Mouse (Mus musculus): ENCODE measurements around the gene Btnl4. TPM values are rescaled to one million over a fixed set of nuclear protein-coding genes. Genes with fewer than 3 reads are reported as not detected.
"Not testable (repeated sequence)": the region's sequence is repeated elsewhere in the genome, so short reads cannot be mapped to it uniquely, and the experiment has no call there.

Btnl4 gene
- polyA plus RNA-seq, 1 experiment: not detected

DNA sequence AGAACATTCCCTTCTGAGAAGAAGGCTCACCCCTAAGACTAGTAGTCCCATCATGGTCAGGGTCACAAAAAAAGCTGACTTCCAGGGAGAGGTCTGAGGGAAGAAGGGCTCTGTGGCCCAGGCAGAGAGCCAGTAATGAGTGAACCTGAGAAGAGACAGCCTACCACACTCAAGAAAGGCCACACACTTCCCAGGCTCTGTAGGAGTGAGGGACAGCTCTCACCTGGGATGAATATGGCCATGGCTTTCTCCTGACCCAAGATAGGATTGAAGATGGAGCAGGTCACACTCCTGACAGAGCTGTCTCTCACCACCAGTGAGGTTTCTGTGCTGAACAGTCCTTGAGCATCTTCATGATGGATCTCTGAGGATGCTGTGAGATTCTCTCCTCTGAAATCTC, 15.7 kb upstream of the Btnl4 start:
- Histone ChIP-seq H3K4me1 (ENCODE audit: control insufficient read depth, insufficient read depth, low read length) (peaks cover 5% of the 10 kb centered on the region), H3K27ac (ENCODE audit: insufficient read depth, low read depth, low read length) (no peak overlapping the region), H3K4me3 (ENCODE audit: insufficient read depth, low read length) (no peak overlapping the region)
- TF ChIP-seq CTCF (IDR thresholded peaks at IDR 0.05; ENCODE audit: low read depth, low read length): no peak
- no peak for TF ChIP-seq POLR2A (IDR thresholded peaks at IDR 0.05; ENCODE audit: borderline replicate concordance, low read depth, low read length)

DNA sequence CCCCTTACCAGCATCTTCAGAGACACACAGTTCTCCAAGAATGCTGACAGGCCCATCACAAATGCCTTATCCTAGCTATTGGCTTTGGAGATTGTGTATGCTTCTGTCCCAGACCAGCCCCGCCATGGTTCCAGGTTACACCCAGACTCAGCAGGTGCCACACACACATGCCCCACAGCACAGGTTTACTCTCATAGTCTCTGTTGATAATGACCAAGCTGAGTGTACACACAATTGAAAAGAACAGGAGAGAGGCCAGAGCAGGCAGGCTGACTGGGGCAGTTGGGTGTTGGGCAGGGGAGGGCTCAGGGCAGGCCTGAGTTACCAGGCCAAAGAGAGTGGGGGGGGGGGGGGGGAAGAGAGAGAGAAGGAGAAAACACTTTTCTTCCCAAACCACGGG, 691 bp downstream of the Btnl4 start:
- H3K4me1 ChIP-seq (ENCODE audit: control insufficient read depth, insufficient read depth, low read length): no peaks in the 10 kb centered on the region
- TF ChIP-seq CTCF (IDR thresholded peaks at IDR 0.05; ENCODE audit: low read depth, low read length): no peak
- no peak for TF ChIP-seq POLR2A (IDR thresholded peaks at IDR 0.05; ENCODE audit: borderline replicate concordance, low read depth, low read length)
- H3K4me3 ChIP-seq (ENCODE audit: insufficient read depth, low read length): no peak overlapping the region
- no peak overlapping the region for H3K27ac ChIP-seq (ENCODE audit: insufficient read depth, low read depth, low read length)

DNA sequence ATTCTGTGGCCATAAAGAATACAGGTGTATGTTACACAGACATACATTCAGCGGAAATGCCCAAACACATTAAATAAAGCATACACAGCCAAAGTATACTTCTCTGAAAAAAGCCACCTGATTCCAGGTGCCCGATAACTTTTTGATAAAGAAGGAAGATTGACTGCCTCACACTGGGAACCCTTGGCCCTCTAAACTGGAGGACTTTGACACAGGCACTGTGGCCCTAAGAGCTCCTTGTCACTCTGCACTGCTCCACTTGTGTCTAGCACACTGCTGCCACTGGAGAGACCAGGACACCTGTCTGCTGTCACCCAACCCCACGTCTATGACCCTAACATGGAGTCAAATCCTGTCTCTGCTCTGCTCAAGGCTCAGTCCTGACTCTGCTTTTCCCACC, 2.1 kb downstream of the Btnl4 start:
- TF ChIP-seq CTCF (IDR thresholded peaks at IDR 0.05; ENCODE audit: low read depth, low read length) (no peak), POLR2A (IDR thresholded peaks at IDR 0.05; ENCODE audit: borderline replicate concordance, low read depth, low read length) (no peak)
- Histone ChIP-seq H3K27ac (ENCODE audit: insufficient read depth, low read depth, low read length) (no peak overlapping the region), H3K4me1 (ENCODE audit: control insufficient read depth, insufficient read depth, low read length) (no peaks in the 10 kb centered on the region), H3K4me3 (ENCODE audit: insufficient read depth, low read length) (no peak overlapping the region)

DNA sequence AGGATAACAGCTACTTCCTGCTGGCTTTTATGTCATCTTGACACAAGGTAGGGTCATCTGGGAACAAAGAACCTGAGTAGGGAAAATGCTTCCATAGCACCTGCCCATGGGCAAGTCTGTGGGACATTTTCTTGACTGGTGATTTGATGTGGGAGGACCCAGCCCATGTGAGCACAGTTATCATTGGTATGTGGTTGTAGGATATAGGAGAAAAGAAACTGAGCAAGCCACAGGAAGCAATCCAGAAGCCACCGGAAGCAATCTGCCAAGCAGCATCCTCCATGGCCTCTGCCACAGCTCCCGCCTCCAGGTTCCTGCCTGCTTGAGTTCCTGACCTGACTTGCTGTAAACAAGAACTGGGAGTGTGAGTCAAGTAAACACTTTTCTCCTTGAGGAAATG, 6.6 kb downstream of the Btnl4 start:
- 0 out of 2 replicates have a peak, but pooled peaks cover 2% of the 10 kb centered on the region for H3K4me1 ChIP-seq (ENCODE audit: control insufficient read depth, insufficient read depth, low read length)
- no peak for TF ChIP-seq POLR2A (IDR thresholded peaks at IDR 0.05; ENCODE audit: borderline replicate concordance, low read depth, low read length)
- no peak for TF ChIP-seq CTCF (IDR thresholded peaks at IDR 0.05; ENCODE audit: low read depth, low read length)
- H3K27ac ChIP-seq (ENCODE audit: insufficient read depth, low read depth, low read length): no peak overlapping the region
- no peak overlapping the region for H3K4me3 ChIP-seq (ENCODE audit: insufficient read depth, low read length)

DNA sequence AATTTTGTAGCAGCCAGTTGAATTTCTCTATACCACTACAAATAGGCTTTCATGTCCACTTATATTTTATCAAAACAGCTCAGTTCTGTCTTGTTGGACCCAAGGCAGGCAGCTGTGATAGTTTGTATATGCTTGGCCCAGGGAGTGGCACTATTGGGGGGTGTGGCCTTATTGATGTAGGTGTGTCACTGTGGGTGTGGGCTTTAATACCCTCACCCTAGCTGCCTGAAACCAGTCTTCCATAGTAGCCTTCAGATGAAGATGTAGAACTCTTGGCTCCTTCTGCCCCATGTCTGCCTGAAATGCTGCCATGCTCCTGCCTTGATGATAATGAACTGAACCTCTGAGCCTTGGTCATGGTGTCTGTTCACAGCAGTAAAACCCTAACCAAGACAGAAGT, 11.2 kb downstream of the Btnl4 start:
- not testable (repeated sequence) for H3K4me1 ChIP-seq (ENCODE audit: control insufficient read depth, insufficient read depth, low read length); H3K27ac ChIP-seq (ENCODE audit: insufficient read depth, low read depth, low read length)

DNA sequence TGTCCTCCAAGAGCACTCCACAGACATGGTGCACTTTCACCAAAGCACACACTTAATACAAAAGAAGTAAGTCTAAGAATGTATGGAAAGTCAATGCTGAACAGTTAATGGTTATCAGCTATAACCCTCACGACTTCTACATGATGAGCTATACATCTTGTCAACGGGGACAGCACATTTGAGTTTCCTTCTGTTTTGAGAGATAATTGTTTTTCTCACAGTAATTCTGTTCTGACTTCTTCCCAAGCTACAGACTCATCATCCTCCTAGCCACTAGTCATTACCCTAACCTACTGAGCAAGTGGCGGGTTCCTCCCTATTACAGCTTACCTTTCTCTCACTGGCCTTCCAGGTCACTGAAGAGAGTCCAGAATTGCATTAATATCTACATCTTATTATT, 17.9 kb downstream of the Btnl4 start:
- Histone ChIP-seq H3K4me1 (ENCODE audit: control insufficient read depth, insufficient read depth, low read length) (peaks cover 26% of the 10 kb centered on the region), H3K27ac (ENCODE audit: insufficient read depth, low read depth, low read length) (no peak overlapping the region), H3K4me3 (ENCODE audit: insufficient read depth, low read length) (no peak overlapping the region)
- no peak for TF ChIP-seq POLR2A (IDR thresholded peaks at IDR 0.05; ENCODE audit: borderline replicate concordance, low read depth, low read length)
- no peak for TF ChIP-seq CTCF (IDR thresholded peaks at IDR 0.05; ENCODE audit: low read depth, low read length)

More for the DNA sequence above, 11.2 kb downstream of the Btnl4 start:
- H3K4me3 ChIP-seq (ENCODE audit: insufficient read depth, low read length): not testable (repeated sequence)

DNA sequence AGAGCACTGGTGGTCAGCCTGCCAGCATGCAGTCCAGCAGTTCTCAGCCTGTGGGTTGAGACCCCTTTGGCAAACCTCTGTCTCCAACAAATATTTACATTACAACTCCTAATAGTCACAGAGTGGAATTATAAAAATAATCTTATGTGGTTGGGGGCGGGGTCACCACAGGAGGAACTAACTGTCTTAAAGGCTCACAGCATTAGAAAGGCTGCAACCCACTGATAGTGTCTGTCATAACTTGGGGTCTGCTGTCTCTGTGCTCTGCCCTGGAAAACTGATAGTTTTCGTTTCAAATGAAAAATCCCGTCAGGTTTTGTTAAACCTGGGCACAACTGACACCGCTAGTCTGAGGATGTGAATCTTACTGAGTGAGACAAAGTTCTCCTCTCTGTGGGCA, 19.4 kb downstream of the Btnl4 start:
- Histone ChIP-seq H3K4me1 (ENCODE audit: control insufficient read depth, insufficient read depth, low read length) (peaks cover 26% of the 10 kb centered on the region), H3K27ac (ENCODE audit: insufficient read depth, low read depth, low read length) (no peak overlapping the region), H3K4me3 (ENCODE audit: insufficient read depth, low read length) (no peak overlapping the region)
- TF ChIP-seq POLR2A (IDR thresholded peaks at IDR 0.05; ENCODE audit: borderline replicate concordance, low read depth, low read length) (no peak), CTCF (IDR thresholded peaks at IDR 0.05; ENCODE audit: low read depth, low read length) (no peak)

DNA sequence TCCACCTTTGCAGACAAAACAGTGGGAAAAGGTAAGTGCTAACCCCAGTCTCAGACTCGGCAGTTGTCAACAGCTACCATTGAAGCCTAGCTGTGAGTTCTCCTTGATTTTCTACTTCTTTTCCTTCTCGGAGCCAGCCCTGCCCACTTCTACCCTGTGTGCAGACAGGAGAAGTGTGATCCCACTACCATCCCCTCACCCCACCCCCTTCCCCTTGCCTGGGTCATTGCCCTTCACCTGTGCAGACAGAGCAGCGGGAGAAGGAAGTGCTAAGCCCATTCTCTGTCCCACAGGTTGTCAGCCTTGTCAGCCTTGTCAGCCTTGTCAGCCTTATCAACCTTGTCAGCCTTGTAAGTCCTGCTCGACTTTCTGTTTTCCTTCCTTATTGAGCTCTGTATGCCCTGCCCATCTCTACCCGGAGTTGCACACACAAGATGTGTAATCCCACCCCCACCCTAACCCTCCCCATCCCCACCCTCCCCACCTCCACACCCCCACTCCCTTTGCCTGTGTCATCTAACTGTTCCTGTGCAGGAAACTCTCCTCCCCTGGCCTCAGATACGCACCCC, 28.6 kb downstream of the Btnl4 start:
- H3K4me3 ChIP-seq (ENCODE audit: insufficient read depth, low read length): no peak overlapping the region
- H3K27ac ChIP-seq (ENCODE audit: insufficient read depth, low read depth, low read length): no peak overlapping the region
- TF ChIP-seq POLR2A (IDR thresholded peaks at IDR 0.05; ENCODE audit: borderline replicate concordance, low read depth, low read length) (no peak), CTCF (IDR thresholded peaks at IDR 0.05; ENCODE audit: low read depth, low read length) (no peak)
- H3K4me1 ChIP-seq (ENCODE audit: control insufficient read depth, insufficient read depth, low read length): no peaks in the 10 kb centered on the region

DNA sequence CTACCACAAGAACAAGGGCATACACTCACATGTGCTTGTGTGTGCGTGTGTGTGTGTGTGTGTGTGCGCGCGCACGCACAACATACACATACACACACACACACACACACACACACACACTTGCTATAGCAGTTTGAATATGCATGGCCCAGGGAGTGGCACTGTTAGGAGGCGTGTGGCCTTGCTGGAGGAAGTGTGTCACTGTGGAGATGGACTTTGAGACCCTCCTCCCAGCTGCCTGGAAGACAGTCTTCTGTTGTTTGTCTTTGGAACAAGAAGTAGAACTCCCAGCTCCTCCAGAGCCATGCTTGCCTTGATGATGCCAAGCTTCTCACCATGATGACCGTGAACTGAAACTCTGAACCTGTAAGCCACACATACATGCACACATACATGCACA, 35.1 kb downstream of the Btnl4 start:
- Histone ChIP-seq H3K27ac (ENCODE audit: insufficient read depth, low read depth, low read length) (no peak overlapping the region), H3K4me3 (ENCODE audit: insufficient read depth, low read length) (no peak overlapping the region)
- no peak for TF ChIP-seq CTCF (IDR thresholded peaks at IDR 0.05; ENCODE audit: low read depth, low read length)
- TF ChIP-seq POLR2A (IDR thresholded peaks at IDR 0.05; ENCODE audit: borderline replicate concordance, low read depth, low read length): no peak

DNA sequence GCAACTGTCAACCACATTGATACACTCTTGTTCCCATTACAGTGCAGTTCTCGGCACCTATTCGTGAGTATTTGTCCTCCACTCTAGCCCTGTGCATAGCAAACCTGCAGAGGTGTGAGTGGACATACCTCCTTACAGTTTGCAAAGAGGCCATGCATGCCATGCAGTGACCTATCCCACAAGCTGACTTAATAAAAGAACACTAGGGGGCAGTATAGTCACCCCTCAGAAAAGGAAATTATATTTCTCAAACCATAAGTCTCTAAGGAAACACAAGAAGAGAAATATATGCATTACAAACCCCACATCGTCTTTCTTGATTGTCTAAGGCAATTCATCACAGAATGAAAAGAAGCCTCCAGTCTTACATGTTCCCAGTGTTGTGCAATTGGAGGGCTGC, 37.3 kb downstream of the Btnl4 start:
- H3K4me3 ChIP-seq (ENCODE audit: insufficient read depth, low read length): no peak overlapping the region

More for the DNA sequence above, 35.1 kb downstream of the Btnl4 start:
- H3K4me1 ChIP-seq (ENCODE audit: control insufficient read depth, insufficient read depth, low read length): peaks cover 17% of the 10 kb centered on the region

DNA sequence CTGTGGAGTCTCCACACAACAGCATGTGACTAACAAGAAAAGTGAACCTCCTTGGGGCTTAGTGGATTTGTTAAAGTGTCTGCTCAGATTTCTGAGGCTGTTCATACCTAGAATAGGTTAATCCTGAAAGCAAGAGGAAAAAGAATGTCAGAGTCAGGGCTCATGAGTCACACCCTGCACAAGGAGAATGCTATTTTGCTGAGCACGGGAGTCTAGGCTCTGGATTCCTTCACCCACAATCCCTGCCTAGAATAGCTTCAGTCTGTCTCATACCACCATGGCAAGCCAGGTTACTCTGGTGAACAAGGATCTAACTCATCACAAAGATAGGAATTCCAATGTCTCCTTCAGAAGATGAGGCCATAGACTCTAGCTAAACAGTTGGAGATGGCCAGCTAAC, 38.5 kb downstream of the Btnl4 start:
- no peak for TF ChIP-seq CTCF (IDR thresholded peaks at IDR 0.05; ENCODE audit: low read depth, low read length)
- TF ChIP-seq POLR2A (IDR thresholded peaks at IDR 0.05; ENCODE audit: borderline replicate concordance, low read depth, low read length): no peak
- Histone ChIP-seq H3K4me1 (ENCODE audit: control insufficient read depth, insufficient read depth, low read length) (peaks cover 21% of the 10 kb centered on the region), H3K4me3 (ENCODE audit: insufficient read depth, low read length) (no peak overlapping the region), H3K27ac (ENCODE audit: insufficient read depth, low read depth, low read length) (no peak overlapping the region)

More for the DNA sequence above, 37.3 kb downstream of the Btnl4 start:
- TF ChIP-seq CTCF (IDR thresholded peaks at IDR 0.05; ENCODE audit: low read depth, low read length) (no peak), POLR2A (IDR thresholded peaks at IDR 0.05; ENCODE audit: borderline replicate concordance, low read depth, low read length) (no peak)
- Histone ChIP-seq H3K4me1 (ENCODE audit: control insufficient read depth, insufficient read depth, low read length) (peaks cover 21% of the 10 kb centered on the region), H3K27ac (ENCODE audit: insufficient read depth, low read depth, low read length) (no peak overlapping the region)

Measured in bone marrow macrophage, adult 2 months (primary cell).